Mouse (Mus musculus) heart, adult 18-20 months (tissue): ENCODE results near the gene Sox6. TPM values are rescaled to one million over a fixed set of nuclear protein-coding genes. Genes with fewer than 3 reads are reported as not detected.

Experiments
- DNase-seq, 2 experiments: peaks; one replicate each; pipeline ENCODE4 v3.0.0; 2021 to 2022; ENCODE audit warnings: mixed read lengths in 1 of 2
- total RNA-seq, 2 experiments: library from RNA; stranded (reverse); gene quantifications; 2 replicates each; pipeline ENCODE4 v1.2.3; 2021

Gene Sox6
- total RNA-seq, 2 experiments from 2014 or later = 20.8 to 24.7 TPM

GRCm38 (mm10) chr7:115486431-115486830, 552.2 kb downstream of the Sox6 start:
- no peak for DNase-seq

GRCm38 (mm10) chr7:115485664-115486409, 552.8 kb downstream of the Sox6 start:
- no peak for DNase-seq

- no peak for DNase-seq
Observed at GRCm38 (mm10) chr7:115477763-115478162, 560.8 kb downstream of the Sox6 start.

DNA sequence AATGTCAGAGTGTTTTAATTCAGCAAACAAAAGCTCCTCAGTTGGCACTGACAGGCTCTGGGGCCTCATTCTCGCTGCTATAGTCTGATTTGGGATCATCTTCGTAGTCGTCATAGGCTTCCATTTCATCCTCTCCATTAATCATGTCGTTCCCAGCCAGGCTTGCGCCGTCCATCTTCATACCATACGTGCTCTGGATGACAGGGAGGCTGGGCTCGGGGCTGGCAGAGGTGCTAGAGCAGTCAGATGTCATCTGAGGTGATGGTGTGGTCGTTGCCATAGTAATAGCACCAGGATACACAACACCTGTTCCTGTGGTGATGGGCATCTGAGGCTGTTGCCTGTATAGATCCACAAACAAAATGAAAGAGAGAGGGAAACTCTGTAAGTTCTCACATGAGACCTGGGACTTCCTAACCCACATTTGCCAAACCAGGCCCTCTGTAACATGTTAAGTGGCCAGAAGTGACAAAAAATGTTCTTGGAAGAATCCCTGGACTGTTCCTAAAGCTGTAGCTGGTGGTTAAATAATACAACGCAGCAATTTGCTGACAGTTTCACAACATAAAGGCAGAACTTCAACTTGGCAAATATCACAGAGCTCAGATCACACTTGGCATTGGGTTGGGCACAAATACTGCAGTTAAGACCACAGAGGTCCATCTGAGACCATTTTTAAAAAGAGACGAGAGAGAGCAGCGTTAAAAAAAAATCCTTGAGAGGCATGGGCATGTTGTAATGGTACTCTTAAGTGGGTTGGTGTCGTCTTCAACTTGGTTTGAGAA, 561.5 kb downstream of the Sox6 start:
- no peak for DNase-seq

DNA sequence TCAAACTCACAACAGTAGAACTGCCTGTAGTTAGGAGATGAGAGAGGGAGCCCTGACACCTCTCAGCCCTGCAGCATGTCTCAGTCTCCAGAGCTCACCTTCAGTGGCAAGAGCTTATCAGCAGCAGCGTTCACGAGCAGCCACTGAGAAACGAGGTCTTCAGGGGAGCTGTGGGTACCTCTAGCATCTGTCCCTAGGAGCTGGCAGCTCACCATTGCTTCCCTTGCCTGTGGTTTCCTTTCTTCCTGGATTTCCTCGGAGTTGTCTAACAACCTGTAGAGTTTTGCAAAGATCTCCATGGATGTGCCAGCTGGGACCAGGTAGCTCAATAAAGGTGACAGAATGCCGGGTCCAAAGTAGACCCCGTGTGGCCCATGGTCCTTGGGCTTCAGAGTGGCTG, 563.4 kb downstream of the Sox6 start:
- DNase-seq = no peak

DNA sequence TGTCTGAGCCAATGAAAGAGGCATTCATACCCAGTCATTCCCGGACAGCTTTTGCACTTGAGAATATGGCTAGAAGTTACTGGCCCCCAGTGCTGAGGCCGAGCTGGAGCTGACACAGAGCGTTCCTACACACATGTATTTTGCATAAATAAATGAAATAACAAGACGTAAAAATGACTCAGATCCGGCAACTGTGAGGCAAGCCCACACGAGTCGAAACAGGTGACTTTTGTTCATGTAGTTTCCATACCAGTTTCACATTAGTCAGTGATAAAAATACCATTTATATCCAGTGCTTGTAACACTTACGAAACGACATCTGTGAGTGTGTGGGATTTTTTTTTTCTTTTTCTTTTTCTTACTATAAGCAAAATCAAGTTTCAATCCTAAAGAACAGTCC, 564.5 kb downstream of the Sox6 start:
- DNase-seq = no peak

DNA sequence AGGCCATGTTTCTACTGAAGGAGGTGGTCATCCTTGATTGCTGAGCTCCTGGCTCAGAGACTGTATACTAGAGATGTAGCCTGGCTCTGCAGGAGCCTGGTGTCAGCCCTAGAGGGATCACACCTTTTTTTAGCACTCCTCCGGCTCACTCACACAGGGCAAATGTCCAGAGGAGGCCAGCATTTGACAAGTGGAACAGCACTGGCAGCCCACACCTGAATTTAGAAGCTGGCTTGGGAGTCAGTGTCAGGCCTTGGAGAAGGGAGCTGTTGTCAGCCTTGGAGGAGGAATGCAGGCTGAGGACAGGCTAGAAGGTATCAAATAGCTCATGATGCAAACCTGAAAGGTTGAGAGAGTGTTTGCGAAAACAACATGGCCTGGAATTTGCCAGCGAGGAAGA, 565.7 kb downstream of the Sox6 start:
- peak; percentile 72 to 85 for DNase-seq

GRCm38 (mm10) chr7:115471521-115471920, 567.1 kb downstream of the Sox6 start:
- DNase-seq = no peak

- DNase-seq = peak; percentile 65 to 83
Observed at GRCm38 (mm10) chr7:115466811-115467210, 571.8 kb downstream of the Sox6 start.

DNA sequence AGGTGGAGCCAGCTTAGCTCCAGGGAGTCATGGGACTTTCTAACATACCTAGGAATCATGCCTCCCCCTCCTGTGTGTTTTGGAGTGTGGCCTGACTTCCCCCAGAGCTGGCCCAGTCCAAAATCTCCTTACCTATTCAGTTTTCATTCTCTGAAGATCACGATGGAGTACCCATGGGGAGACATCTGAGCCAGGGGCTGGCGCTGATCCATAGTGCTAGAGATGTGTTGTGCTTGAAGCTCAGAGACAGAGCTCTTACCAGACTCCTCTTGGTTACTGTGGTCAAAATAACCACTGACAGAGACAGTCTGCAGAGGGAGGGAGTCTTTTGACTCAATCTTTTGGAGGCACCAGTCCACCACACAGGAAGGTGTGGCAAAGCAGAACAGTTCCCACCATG, 575.2 kb downstream of the Sox6 start:
- no peak for DNase-seq

DNA sequence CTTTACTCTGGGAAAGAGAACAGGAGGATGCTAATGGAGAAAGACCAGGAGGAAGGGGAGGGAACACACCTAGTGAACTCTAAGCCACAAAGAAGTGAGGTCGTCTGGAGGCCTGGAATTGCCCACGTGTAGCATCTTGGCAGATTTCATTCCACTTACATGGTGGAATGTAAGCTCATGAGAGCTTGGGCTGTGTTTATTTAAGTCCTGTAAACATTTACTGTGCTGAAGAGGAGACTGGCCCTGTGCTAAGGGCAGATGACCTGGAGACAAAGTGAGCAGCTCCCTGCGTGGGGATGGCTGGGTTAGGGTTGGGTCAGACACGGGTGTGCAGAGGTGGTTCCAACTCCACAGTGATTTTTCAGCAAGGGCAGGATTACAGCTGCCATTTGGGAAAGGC, 576.3 kb downstream of the Sox6 start:
- DNase-seq = no peak

GRCm38 (mm10) chr7:115454988-115455387, 583.6 kb downstream of the Sox6 start:
- DNase-seq = no peak

GRCm38 (mm10) chr7:115453713-115454073, 584.9 kb downstream of the Sox6 start:
- DNase-seq = no peak

GRCm38 (mm10) chr7:115453042-115453712, 585.4 kb downstream of the Sox6 start:
- peak; percentile 25 to 54 for DNase-seq

DNA sequence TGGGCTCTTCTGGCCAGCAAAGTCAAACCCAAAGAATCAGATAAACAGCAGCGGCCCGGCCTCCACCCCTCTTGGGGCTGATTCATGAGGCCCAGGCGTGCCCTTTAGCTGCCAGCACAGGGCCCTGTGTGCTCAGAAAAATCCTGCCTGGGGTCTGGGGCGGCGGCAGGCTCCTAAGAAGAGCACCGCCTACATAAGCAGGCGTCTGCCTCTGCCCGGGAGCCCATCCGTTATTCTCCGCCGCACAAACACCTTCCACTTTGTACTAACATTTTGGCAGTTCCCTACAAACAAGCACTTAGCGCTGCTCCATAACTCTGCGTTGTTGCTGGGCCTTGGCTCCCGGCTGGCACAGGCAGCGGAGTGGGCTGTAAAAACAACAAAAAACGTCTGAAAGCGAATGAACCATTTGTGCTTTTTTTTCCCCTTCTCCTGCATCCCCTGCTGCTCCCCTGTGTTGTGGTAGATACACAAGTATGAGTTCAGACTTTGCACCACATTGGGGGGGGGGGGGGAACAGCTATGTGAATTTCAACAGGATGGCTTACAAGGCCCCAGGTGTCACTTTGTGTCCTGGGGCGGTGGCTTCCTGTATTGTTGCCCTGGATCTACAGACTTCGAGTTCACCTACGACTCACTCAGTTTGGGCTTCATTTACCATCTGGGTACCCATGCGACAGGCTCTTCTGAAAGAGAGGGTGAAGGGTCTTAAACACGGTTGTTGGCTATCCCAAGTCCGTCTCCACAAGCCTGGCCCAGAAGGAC, 588.0 kb downstream of the Sox6 start:
- no peak for DNase-seq

DNA sequence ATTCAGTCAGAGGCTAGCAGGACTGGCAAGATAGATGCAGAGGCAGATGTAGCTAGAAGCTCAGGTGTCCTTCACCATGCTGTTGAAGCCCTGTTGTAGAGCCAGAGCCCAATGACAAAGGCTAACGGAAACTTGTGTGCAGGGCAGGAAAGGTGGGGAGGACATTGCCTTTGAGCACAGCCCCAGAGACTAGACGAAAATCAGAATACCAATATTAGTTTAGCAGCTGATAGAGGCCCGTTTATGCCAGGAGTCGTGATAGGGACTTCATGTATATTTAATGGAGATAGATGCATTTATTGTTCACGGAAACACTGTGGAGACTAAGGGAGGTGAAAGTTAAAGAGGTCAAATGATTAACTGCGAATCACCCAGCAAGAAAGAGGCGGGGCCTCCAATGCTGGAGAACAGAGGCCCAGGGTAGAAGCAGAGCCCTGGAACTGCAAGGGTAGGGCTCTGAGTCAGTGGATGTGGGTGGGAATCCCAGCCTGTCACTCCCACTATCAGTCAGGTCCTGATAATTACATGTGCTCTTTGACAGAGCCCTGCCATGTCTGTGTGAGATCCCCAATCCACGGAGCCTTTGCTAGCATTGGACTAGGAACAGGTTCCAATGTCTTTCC, 590.1 kb downstream of the Sox6 start:
- no peak for DNase-seq

DNA sequence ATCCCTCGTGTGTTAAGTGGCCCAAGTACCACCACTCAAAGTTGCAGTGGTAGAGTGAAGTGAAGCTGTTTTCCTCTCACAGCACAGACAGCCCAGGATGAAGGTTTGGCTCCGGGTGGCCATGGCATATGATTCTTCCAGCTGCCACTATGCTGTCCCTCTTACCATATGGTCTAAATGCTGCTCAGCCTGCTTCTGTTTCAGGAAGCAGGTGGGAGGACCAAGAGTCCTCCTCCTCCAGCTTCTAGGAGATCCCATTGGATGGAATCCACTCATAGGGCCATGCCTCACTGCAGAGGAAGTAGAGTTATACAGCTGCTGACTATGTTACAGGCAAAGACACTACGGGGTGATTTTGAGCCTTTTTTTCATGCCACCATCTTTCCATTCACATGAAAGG, 591.5 kb downstream of the Sox6 start:
- no peak for DNase-seq

DNA sequence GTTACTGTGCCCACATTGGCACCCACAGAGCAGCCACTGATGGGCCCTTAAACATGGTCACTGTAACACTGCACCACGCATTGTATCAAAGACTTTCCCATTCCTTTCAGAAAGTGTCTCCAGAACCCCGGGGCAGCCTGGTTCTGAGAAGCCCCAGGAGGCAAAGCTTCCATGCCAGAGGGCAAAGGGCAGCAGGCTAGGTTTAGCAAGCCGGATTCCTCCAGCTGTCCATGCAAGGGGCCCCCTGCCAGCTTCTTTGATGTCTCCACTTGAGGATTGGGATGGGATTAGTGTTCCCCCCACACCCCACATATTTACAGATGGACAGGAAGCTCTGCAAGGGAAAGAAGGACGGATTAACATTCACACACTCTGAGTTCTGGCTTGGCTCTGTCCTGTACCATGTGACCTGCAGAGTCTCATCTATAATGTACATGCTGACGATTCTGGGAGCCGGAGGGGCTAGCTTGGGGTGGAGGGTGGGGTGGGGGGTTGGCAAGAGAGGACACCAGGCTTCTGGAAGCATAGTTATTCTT, 592.0 kb downstream of the Sox6 start:
- no peak for DNase-seq

DNA sequence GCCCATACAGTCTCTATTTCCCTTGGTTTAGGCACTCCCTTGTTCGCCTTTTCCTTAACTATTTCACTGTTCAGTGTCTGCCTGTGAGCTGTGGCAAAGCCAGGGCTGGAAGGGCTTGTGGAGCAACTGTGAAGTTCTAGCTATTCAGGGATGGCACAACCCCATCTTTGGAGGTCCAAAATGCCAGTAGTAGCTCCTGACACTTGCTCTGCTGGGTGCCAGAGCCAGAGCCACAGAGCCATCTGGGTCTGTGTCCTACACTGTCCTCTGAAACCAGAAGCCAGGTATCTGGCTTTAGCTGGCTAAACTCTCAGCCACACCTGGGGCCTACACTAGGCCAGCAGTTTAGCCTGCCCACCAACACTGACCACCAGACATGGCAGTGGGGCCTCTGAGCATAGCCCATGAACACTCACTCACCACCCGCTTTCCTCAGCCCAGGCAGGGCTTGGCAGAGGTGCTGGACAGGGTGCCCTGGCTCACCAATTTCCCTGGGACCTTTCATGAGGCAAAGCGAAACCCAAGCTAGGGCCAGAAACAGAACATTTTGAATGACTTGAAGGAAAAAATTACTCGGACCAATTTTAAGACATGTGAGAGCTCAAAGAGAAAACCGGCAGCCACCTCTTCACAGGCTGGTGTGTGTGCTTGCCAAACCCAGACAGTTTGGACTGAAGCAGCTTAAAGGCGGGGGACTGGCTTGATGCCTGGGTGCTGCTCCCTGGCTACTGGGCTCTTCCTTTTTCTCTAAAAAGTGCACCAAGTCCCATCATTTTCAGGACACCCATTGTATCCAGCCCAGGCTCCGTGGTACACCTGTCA, 612.2 kb downstream of the Sox6 start:
- no peak for DNase-seq

- DNase-seq = no peak
Observed at GRCm38 (mm10) chr7:115422828-115423227, 615.8 kb downstream of the Sox6 start.

DNA sequence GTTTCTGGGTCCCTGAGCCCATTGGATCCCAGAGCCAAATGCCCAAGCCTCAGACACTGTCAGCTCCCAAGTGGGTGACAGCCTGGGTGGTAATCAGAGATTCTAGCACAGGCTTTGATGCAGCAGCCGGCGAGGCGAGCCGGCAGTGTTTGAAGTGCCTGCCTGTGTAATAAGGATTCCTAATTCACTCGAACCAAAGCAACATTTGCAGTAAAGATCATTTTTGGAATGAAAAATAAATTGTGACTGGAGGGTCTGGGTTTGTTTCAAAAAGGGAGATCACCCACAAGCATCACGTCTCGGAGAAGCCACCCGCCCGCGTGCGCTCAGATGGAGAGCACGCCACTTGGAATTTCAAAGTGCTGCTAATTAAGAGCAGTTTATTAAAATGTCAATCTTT, 617.6 kb downstream of the Sox6 start:
- DNase-seq = no peak
